Mouse (Mus musculus) ES-E14 (cell line): ENCODE measurements around the gene Mst1. TPM values are rescaled to one million over a fixed set of nuclear protein-coding genes. Genes with fewer than 3 reads are reported as not detected.

ENCODE experiments used
- DNase-seq: peaks from one replicate; pipeline ENCODE4 v3.0.0-alpha.2; 2013; ENCODE audit warnings: low read depth, low spot score
- H3K27ac ChIP-seq: 2 replicates; pipeline ENCODE4 v1.5.1; 2012; ENCODE audit warnings: low read depth, mild to moderate bottlenecking, low read length, moderate library complexity, mixed read lengths; ENCODE audit not compliant: poor library complexity, insufficient read depth, severe bottlenecking
- H3K36me3 ChIP-seq: 2 replicates; pipeline ENCODE4 v1.6.1; 2012; ENCODE audit warnings: mild to moderate bottlenecking, low read length, moderate library complexity, mixed read lengths; ENCODE audit not compliant: control insufficient read depth, poor library complexity, insufficient read depth, severe bottlenecking
- H3K4me1 ChIP-seq, 2 experiments: fragments of 150-350 bp in 1 of 2; sonication (generic) in 1 of 2; 2 replicates each; pipeline ENCODE4 v1.6.1; 2012; ENCODE audit warnings: low read length in 2 of 2, mild to moderate bottlenecking in 1 of 2, mixed read lengths in 1 of 2; ENCODE audit not compliant: control insufficient read depth in 2 of 2, insufficient read depth in 2 of 2, poor library complexity in 1 of 2
- H3K4me3 ChIP-seq, 2 experiments: fragments of 150-350 bp in 1 of 2; sonication (generic) in 1 of 2; 2 replicates each; pipeline ENCODE4 v1.5.1; 2012; ENCODE audit warnings: low read length in 2 of 2, low read depth in 1 of 2, mild to moderate bottlenecking in 1 of 2, mixed read lengths in 1 of 2; ENCODE audit not compliant: insufficient read depth in 1 of 2, poor library complexity in 1 of 2, severe bottlenecking in 1 of 2
- H3K9ac ChIP-seq: 2 replicates; pipeline ENCODE4 v1.6.1; 2012; ENCODE audit warnings: low read depth, mild to moderate bottlenecking, low read length, mixed read lengths; ENCODE audit not compliant: poor library complexity, insufficient read depth, severe bottlenecking
- H3K9me3 ChIP-seq: fragments of 150-350 bp; sonication (generic); 2 replicates; pipeline ENCODE4 v1.6.1; 2012; ENCODE audit warnings: low read depth, mild to moderate bottlenecking, low read length; ENCODE audit not compliant: control insufficient read depth, insufficient read depth
- CHD2 ChIP-seq: IDR thresholded peaks from 2 replicates; pipeline ENCODE4 v1.6.1; 2014; ENCODE audit warnings: mild to moderate bottlenecking, low read depth, low read length, inconsistent platforms
- HCFC1 ChIP-seq: IDR thresholded peaks from 2 replicates; pipeline ENCODE4 v1.6.1; 2012; ENCODE audit warnings: low read length, inconsistent platforms, borderline replicate concordance; ENCODE audit not compliant: insufficient read depth
- MAFK ChIP-seq: IDR thresholded peaks from 2 replicates; pipeline ENCODE4 v1.6.1; 2014; ENCODE audit warnings: mild to moderate bottlenecking, low read depth, low read length, inconsistent platforms; ENCODE audit not compliant: insufficient read depth
- ZC3H11A ChIP-seq: IDR thresholded peaks from 2 replicates; pipeline ENCODE4 v1.6.1; 2012; ENCODE audit warnings: low read depth, mild to moderate bottlenecking, inconsistent platforms, low read length, borderline replicate concordance
- ZNF384 ChIP-seq: IDR thresholded peaks from 2 replicates; pipeline ENCODE4 v1.6.1; 2012; ENCODE audit warnings: low read depth, low read length, inconsistent platforms
- in situ Hi-C, 2 experiments: fragments of 600-800 bp; cut with MboI; formaldehyde crosslinking; loops; one replicate each; pipeline ENCODE4 v1.15.1; 2025; ENCODE audit warnings: low sequenced_read_pairs in 2 of 2, inconsistent platforms in 1 of 2; ENCODE audit not compliant: unreplicated experiment in 2 of 2
- total RNA-seq: library from RNA; depleted of rRNA; stranded (reverse); fragments of 300-350 nt; gene quantifications from 2 replicates; pipeline ENCODE4 v1.2.3, GENCODE M21; 2012

The Mst1 gene
- total RNA-seq, 1 experiment: 2.9 TPM

GRCm38 (mm10) chr9:108073141-108073930 is 6.9 kb upstream of the Mst1 start:
- no peak for DNase-seq
- Histone ChIP-seq H3K4me1 (no peaks in the 10 kb centered on the region; a peak in 1 of 4 replicates), H3K9me3 (no peaks in the 10 kb centered on the region), H3K9ac (no peak overlapping the region), H3K27ac (no peak overlapping the region), H3K36me3 (peaks cover 10% of the 10 kb centered on the region; the same call in 1 of the 2 replicates), H3K4me3 (no peak overlapping the region)
- no peak for TF ChIP-seq ZNF384
- in situ Hi-C loops: no loop called here

- no peak overlapping the region for H3K27ac ChIP-seq
- H3K9me3 ChIP-seq: no peaks in the 10 kb centered on the region
- TF ChIP-seq CHD2 (no peak), MAFK (no peak), HCFC1 (no peak), ZNF384 (no peak), ZC3H11A (no peak)
- H3K9ac ChIP-seq: peak overlapping the region; percentile 50
- H3K4me1 ChIP-seq: peaks cover 0 to 7% of the 10 kb centered on the region in 2 experiments; a peak in 1 of 4 replicates
- in situ Hi-C loops: no loop called here
- no peak for DNase-seq
- peaks cover 32% of the 10 kb centered on the region for H3K36me3 ChIP-seq
- peak overlapping the region; percentile 58 to 65 for H3K4me3 ChIP-seq
These were observed 2.3 kb downstream of the Mst1 start for GRCm38 (mm10) chr9:108082549-108082948.

- Histone ChIP-seq H3K27ac (no peak within 1 kb of the TSS), H3K9me3 (no peaks in the 10 kb centered on the region), H3K4me1 (peaks cover 0 to 7% of the 10 kb centered on the region in 2 experiments; a peak in 1 of 4 replicates), H3K9ac (peak within 1 kb of the TSS; percentile 50), H3K4me3 (peak within 1 kb of the TSS; percentile 58 to 65), H3K36me3 (peaks cover 37% of the 10 kb centered on the region)
- no peak for TF ChIP-seq ZC3H11A
- no peak for TF ChIP-seq ZNF384
- no peak for TF ChIP-seq CHD2
- TF ChIP-seq MAFK: no peak
- DNase-seq: no peak
- in situ Hi-C loops: no loop called here
These were observed 2.8 kb downstream of the Mst1 start, which contains the start of gene Rnf123 for GRCm38 (mm10) chr9:108082988-108083431. TSS of gene Rnf123 (minus strand) at chr9:108083346.

- in situ Hi-C loops: no loop called here
- Histone ChIP-seq H3K4me3 (no peak overlapping the region), H3K9me3 (no peaks in the 10 kb centered on the region), H3K4me1 (peaks cover 0 to 7% of the 10 kb centered on the region in 2 experiments; a peak in 1 of 4 replicates), H3K9ac (no peak overlapping the region), H3K36me3 (peaks cover 39% of the 10 kb centered on the region), H3K27ac (no peak overlapping the region)
- no peak for DNase-seq
- no peak for TF ChIP-seq HCFC1
- TF ChIP-seq ZC3H11A: no peak
- no peak for TF ChIP-seq CHD2
- no peak for TF ChIP-seq ZNF384
- TF ChIP-seq MAFK: no peak
These were observed 3.3 kb downstream of the Mst1 start for GRCm38 (mm10) chr9:108083561-108083960.

GRCm38 (mm10) chr9:108085261-108085660 is 5.0 kb downstream of the Mst1 start:
- in situ Hi-C loops: no loop called here
- TF ChIP-seq HCFC1: no peak
- TF ChIP-seq MAFK: no peak
- no peak for TF ChIP-seq CHD2
- TF ChIP-seq ZC3H11A: no peak
- no peak for TF ChIP-seq ZNF384
- DNase-seq: no peak
- H3K4me1 ChIP-seq: peaks cover 0 to 4% of the 10 kb centered on the region in 2 experiments; a peak in 1 of 4 replicates
- no peak overlapping the region for H3K27ac ChIP-seq
- H3K9ac ChIP-seq: no peak overlapping the region
- H3K36me3 ChIP-seq: peaks cover 53% of the 10 kb centered on the region
- H3K4me3 ChIP-seq: no peak overlapping the region
- H3K9me3 ChIP-seq: no peaks in the 10 kb centered on the region
